Mouse (Mus musculus) lung, embryonic 14.5 days (tissue): ENCODE data around the gene Eif3k. TPM values are rescaled to one million over a fixed set of nuclear protein-coding genes. Genes with fewer than 3 reads are reported as not detected.

Source experiments
- ATAC-seq: fragments of 200-750 bp; cut with Nextera tagmentation; 2 replicates; pipeline ENCODE4 v1.8.0; 2017; ENCODE audit warnings: mild to moderate bottlenecking, moderate TSS enrichment, moderate library complexity; ENCODE audit not compliant: insufficient read depth
- DNase-seq: peaks from one replicate; pipeline ENCODE4 v3.0.0-alpha.2; 2015
- H3K27ac ChIP-seq: fragments of 300-500 bp; sonication (generic); 2 replicates; pipeline ENCODE4 v1.5.1; 2014; ENCODE audit warnings: low read depth, mild to moderate bottlenecking, moderate library complexity
- H3K27me3 ChIP-seq: fragments of 300-500 bp; sonication (generic); 2 replicates; pipeline ENCODE4 v1.6.1; 2014; ENCODE audit warnings: low read length, control low read depth; ENCODE audit not compliant: insufficient read depth
- H3K36me3 ChIP-seq: fragments of 300-500 bp; sonication (generic); 2 replicates; pipeline ENCODE4 v1.6.1; 2014; ENCODE audit warnings: control low read depth; ENCODE audit not compliant: insufficient read depth
- H3K4me1 ChIP-seq: fragments of 300-500 bp; sonication (generic); 2 replicates; pipeline ENCODE4 v1.6.1; 2014; ENCODE audit warnings: antibody characterized with exemption, control low read depth; ENCODE audit not compliant: insufficient read depth
- H3K4me2 ChIP-seq: fragments of 300-500 bp; sonication (generic); 2 replicates; pipeline ENCODE4 v1.6.1; 2014; ENCODE audit warnings: mild to moderate bottlenecking
- H3K4me3 ChIP-seq: fragments of 300-500 bp; sonication (generic); 2 replicates; pipeline ENCODE4 v1.5.1; 2014; ENCODE audit warnings: low read depth, low read length
- H3K9ac ChIP-seq: fragments of 300-500 bp; sonication (generic); 2 replicates; pipeline ENCODE4 v1.6.1; 2014
- H3K9me3 ChIP-seq: fragments of 300-500 bp; sonication (generic); 2 replicates; pipeline ENCODE4 v1.6.1; 2016; ENCODE audit warnings: low read depth, low read length, control low read depth
- CTCF ChIP-seq: IDR thresholded peaks from 2 replicates; pipeline ENCODE4 v1.5.1; 2016; ENCODE audit warnings: antibody characterized with exemption, low read depth
- WGBS: fragments of 180-500 bp; shearing (Covaris S2); extraction: QIAGEN DNeasy Blood & Tissue Kit; methylation state at CpG from one replicate; pipeline ENCODE4 v1.1.7; 2014; 5-methylcytosine and 5-hydroxymethylcytosine counted together
- polyA plus RNA-seq: library from polyadenylated mRNA; unstranded; fragments of >200 nt; fragmentation: Nextera tagmentation; extraction: Ambion mirVana; gene quantifications from 2 replicates; pipeline ENCODE4 v1.2.1, GENCODE M21; 2014

The Eif3k gene
- polyA plus RNA-seq, 1 experiment from 2014 or later: 398 TPM

- peaks cover 47% of the 10 kb centered on the region for H3K4me1 ChIP-seq
- 21% methylated on average over 6 of the region's 6 CpGs for WGBS
- peak overlapping the region; percentile 95 for H3K9ac ChIP-seq
- peak overlapping the region; percentile 76 for H3K27ac ChIP-seq
- ATAC-seq: no peak
- H3K36me3 ChIP-seq: peaks cover 3% of the 10 kb centered on the region; the same call in 1 of the 2 replicates
- TF ChIP-seq CTCF: no peak
- peak overlapping the region; percentile 92 for H3K4me2 ChIP-seq
- peak overlapping the region; percentile 99 for H3K4me3 ChIP-seq
- DNase-seq: peak; percentile 47
- H3K9me3 ChIP-seq: no peaks in the 10 kb centered on the region
- no peaks in the 10 kb centered on the region for H3K27me3 ChIP-seq
Observed at GRCm38 (mm10) chr7:28959505-28960045, 22.1 kb downstream of the Eif3k start.

DNA sequence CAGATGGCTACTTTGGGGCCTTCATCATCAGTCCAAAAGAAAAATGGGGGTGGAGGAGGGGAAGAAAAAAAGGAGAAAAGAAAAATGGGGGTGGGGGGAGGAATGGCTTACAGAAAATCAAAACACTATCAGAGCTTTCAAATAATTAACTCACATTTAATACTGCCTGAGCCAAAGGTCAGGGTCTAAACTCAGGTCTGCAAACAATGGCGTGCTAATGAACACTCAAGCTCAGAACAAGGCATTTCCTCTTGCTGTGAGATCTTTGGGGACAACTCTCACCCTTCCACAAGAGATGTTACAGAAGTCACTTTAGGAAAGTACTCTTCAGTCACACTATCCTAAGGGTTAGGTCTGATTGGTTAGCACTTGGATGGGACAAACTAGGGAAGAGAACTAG, 22.9 kb downstream of the Eif3k start:
- 0 out of 2 replicates have a peak overlapping the region, but pooled peaks have one; percentile 95 for H3K9ac ChIP-seq
- no peak for DNase-seq
- peak overlapping the region; percentile 76; the same call in 1 of the 2 replicates for H3K27ac ChIP-seq
- H3K4me2 ChIP-seq: peak overlapping the region; percentile 92
- no peaks in the 10 kb centered on the region for H3K27me3 ChIP-seq
- H3K36me3 ChIP-seq: peaks cover 5% of the 10 kb centered on the region; the same call in 1 of the 2 replicates
- no peak for TF ChIP-seq CTCF
- H3K4me3 ChIP-seq: peak overlapping the region; percentile 99; the same call in 1 of the 2 replicates
- 37% methylated on average over 1 of the region's 1 CpGs for WGBS
- no peaks in the 10 kb centered on the region for H3K9me3 ChIP-seq
- ATAC-seq: no peak
- H3K4me1 ChIP-seq: peaks cover 51% of the 10 kb centered on the region

DNA sequence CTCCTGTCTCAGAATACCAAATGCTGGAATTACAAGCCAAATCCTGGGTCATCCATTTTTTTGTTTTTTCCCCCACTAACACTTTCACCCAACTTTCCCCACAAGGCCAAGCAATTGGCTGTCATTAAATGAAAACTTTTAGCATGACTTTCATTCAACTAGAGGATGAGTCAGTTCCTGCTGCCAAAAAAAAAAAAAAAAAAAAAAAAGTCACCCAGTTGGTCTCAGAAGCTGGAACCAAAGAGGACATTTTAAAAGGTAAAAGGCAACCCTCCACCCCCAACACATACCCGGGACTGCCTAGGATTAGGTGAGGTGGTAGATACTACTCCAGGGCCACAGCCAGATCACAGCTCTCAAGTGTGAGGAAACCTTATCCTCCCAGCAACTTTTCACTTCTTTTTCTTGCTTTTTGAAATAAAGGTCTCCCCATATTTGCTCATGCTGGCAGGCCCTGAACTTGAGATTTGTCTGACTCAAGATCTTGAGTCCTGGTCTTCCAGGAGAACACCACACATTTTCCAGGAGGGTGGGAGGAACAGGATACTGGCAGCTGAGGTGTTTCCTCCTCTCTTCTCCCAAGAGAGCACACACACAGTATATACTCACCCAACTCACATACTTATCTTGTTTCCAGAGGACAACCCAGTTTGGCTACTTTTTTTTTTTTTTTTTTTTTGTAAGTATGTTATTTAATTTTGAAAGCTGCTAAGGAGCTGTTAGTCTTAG, 23.5 kb downstream of the Eif3k start:
- no peak for ATAC-seq
- H3K27ac ChIP-seq: peak overlapping the region; percentile 61
- 78% methylated on average over 1 of the region's 1 CpGs for WGBS
- peak overlapping the region; percentile 92 for H3K4me2 ChIP-seq
- H3K4me1 ChIP-seq: peaks cover 57% of the 10 kb centered on the region
- H3K27me3 ChIP-seq: no peaks in the 10 kb centered on the region
- H3K36me3 ChIP-seq: peaks cover 5% of the 10 kb centered on the region; the same call in 1 of the 2 replicates
- DNase-seq: no peak
- H3K9ac ChIP-seq: no peak overlapping the region
- no peaks in the 10 kb centered on the region for H3K9me3 ChIP-seq
- H3K4me3 ChIP-seq: no peak overlapping the region
- TF ChIP-seq CTCF: no peak

GRCm38 (mm10) chr7:28957286-28957685, 24.4 kb downstream of the Eif3k start:
- Histone ChIP-seq H3K4me1 (peaks cover 65% of the 10 kb centered on the region), H3K27me3 (no peaks in the 10 kb centered on the region), H3K9ac (no peak overlapping the region), H3K27ac (peak overlapping the region; percentile 61; the same call in 1 of the 2 replicates), H3K9me3 (no peaks in the 10 kb centered on the region), H3K4me2 (peak overlapping the region; percentile 92; the same call in 1 of the 2 replicates), H3K36me3 (peaks cover 5% of the 10 kb centered on the region; the same call in 1 of the 2 replicates), H3K4me3 (no peak overlapping the region)
- peak; percentile 25; the same call in 1 of the 2 replicates for ATAC-seq
- no peak for TF ChIP-seq CTCF
- WGBS: 46% methylated on average over 6 of the region's 6 CpGs
- DNase-seq: peak; percentile 84

DNA sequence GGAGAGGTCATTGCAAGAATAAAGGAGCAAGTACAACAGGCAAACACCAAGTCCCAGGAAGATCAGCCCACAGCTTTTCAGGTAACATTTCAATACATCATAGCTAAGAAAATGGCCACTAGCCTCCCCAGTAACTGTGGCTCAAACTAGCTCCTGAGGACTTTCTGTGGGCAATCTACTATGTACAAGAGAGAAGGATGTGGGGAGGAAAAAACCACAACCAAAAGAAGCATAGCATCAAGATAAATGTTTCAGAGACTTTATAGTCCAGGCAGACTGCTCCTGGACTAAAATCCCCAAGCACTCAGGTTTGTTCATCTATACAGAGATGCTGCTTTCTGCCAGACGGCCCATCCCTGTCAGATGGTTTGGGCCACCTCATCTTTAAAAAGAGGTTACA, 25.4 kb downstream of the Eif3k start:
- H3K27ac ChIP-seq: no peak overlapping the region

DNA sequence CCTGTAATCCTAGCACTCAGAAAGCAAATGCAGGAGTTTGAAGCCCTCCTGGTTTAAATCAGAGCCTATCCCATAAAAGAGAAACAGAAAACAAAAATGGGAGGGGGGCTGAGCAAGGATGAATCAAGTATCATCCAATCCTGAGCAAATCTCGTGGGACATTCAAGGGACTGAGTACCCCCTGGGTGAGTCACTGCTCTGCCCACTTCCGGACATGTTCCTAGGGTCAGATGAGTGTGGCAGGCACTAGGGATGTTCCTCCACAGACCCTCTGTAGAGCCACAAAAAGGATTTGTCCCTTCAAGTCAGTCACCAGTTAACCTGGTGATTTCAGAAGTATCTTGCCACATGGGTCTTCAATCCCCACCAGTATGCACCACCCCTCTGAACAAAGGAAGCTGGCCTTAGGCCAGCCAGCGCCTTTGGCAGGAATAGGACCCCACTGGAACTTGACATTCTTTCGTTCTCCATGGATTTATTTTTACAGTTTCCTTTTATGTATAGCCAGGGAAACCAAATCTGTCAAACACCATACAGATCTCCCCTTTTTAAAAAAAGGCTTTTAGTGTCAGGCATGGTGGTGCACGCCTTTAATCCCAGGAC, 26.3 kb downstream of the Eif3k start:
- ATAC-seq: 0 out of 2 replicates have a peak, but pooled peaks have one; percentile 28
- no peaks in the 10 kb centered on the region for H3K27me3 ChIP-seq
- H3K36me3 ChIP-seq: peaks cover 5% of the 10 kb centered on the region; the same call in 1 of the 2 replicates
- 26% methylated on average over 5 of the region's 5 CpGs for WGBS
- peak overlapping the region; percentile 51; the same call in 1 of the 2 replicates for H3K27ac ChIP-seq
- peaks cover 78% of the 10 kb centered on the region for H3K4me1 ChIP-seq
- H3K4me2 ChIP-seq: peak overlapping the region; percentile 25
- no peak for TF ChIP-seq CTCF
- DNase-seq: peak; percentile 83
- no peaks in the 10 kb centered on the region for H3K9me3 ChIP-seq
- H3K4me3 ChIP-seq: no peak overlapping the region
- H3K9ac ChIP-seq: no peak overlapping the region

More for the DNA sequence above, 25.4 kb downstream of the Eif3k start:
- ATAC-seq: no peak
- H3K27me3 ChIP-seq: no peaks in the 10 kb centered on the region
- H3K4me3 ChIP-seq: no peak overlapping the region
- peaks cover 5% of the 10 kb centered on the region; the same call in 1 of the 2 replicates for H3K36me3 ChIP-seq
- peaks cover 76% of the 10 kb centered on the region for H3K4me1 ChIP-seq
- DNase-seq: no peak
- no peak overlapping the region for H3K4me2 ChIP-seq
- H3K9ac ChIP-seq: no peak overlapping the region
- TF ChIP-seq CTCF: no peak
- no peaks in the 10 kb centered on the region for H3K9me3 ChIP-seq
- 75% methylated on average over 1 of the region's 1 CpGs for WGBS
